Mouse (Mus musculus) spleen, adult 2 months (tissue): ENCODE data around the gene Ccdc60.

ENCODE experiments used
- CTCF ChIP-seq: fragments of 200-500 bp; IDR thresholded peaks from 2 replicates; pipeline ENCODE4 v1.5.1; 2011; ENCODE audit warnings: mild to moderate bottlenecking, inconsistent platforms; ENCODE audit not compliant: insufficient read depth, insufficient read length, insufficient replicate concordance; ENCODE audit errors: extremely low read depth
- POLR2A ChIP-seq: fragments of 200-500 bp; IDR thresholded peaks from 2 replicates; pipeline ENCODE4 v1.6.1; 2011; ENCODE audit warnings: low read depth, low read length, inconsistent platforms

GRCm38 (mm10) chr5:116269212-116270145 is 19.3 kb downstream of the Ccdc60 start:
- TF ChIP-seq POLR2A (no peak), CTCF (no peak)
